23 mouse cellular contexts compared by ENCODE assay signal in genomic region chr12:78903313-78903712, GRCm38 (mm10). TPM values are rescaled to one million over a fixed set of nuclear protein-coding genes. Genes with fewer than 3 reads are reported as not detected.
DNase-seq lines count a peak whose midpoint lies in the region; ATAC-seq and TF ChIP-seq lines count a peak whose summit lies in the region.
"Had no signal": no experiment of that assay in that cellular context is flagged by ENCODE, and none has a peak within 500 bp of the region (broad histone marks: within the 10 kb centered on the region; RNA-seq: fewer than 3 reads in every experiment).

No protein-coding gene starts in this region.

- no peak overlapping the region for H3K4me2 ChIP-seq in heart, embryonic 11.5 days
- peak overlapping the region; percentile 47 for H3K4me2 ChIP-seq in heart, embryonic 13.5 days
- peak overlapping the region; percentile 81 for H3K4me2 ChIP-seq in liver, embryonic 13.5 days
- no peak overlapping the region for H3K4me2 ChIP-seq in liver, postnatal 0 days (ENCODE audit: low read depth, low read length)
- H3K4me2 ChIP-seq: embryonic facial prominence, embryonic 13.5 days; embryonic facial prominence, embryonic 15.5 days; forebrain, embryonic 12.5 days had no signal

- 75% methylated on average over 4 of the region's 4 CpGs for WGBS in heart, embryonic 11.5 days (ENCODE audit: insufficient replicate concordance)
- WGBS in heart, embryonic 13.5 days, result 83% methylated on average over 4 of the region's 4 CpGs
- 82% methylated on average over 4 of the region's 4 CpGs for WGBS in liver, embryonic 13.5 days (ENCODE audit: insufficient replicate concordance)
- 84% methylated on average over 4 of the region's 4 CpGs for WGBS in liver, postnatal 0 days (ENCODE audit: insufficient replicate concordance)

- no peak for ATAC-seq in heart, embryonic 11.5 days (replicated peaks; ENCODE audit: insufficient number of reproducible peaks, low FRiP score, low TSS enrichment)
- ATAC-seq in heart, embryonic 13.5 days (ENCODE audit: extremely low read depth, insufficient number of reproducible peaks, low FRiP score, low TSS enrichment), result no peak
- ATAC-seq in liver, embryonic 13.5 days (ENCODE audit: low read depth), result no peak
- no peak for ATAC-seq in liver, postnatal 0 days
- ATAC-seq: forebrain, embryonic 14.5 days; forebrain, embryonic 16.5 days had no signal

- H3K4me1 ChIP-seq in heart, embryonic 11.5 days (ENCODE audit: control insufficient read depth, insufficient read depth, low read length), result no peaks in the 10 kb centered on the region
- peaks cover 9% of the 10 kb centered on the region for H3K4me1 ChIP-seq in heart, embryonic 13.5 days
- H3K4me1 ChIP-seq in liver, embryonic 13.5 days (replicated peaks), result peaks cover 46% of the 10 kb centered on the region
- 0 out of 2 replicates have a peak, but pooled peaks cover 6% of the 10 kb centered on the region for H3K4me1 ChIP-seq in liver, postnatal 0 days (ENCODE audit: insufficient read depth)

- H3K9me3 ChIP-seq in heart, embryonic 11.5 days (replicated peaks; ENCODE audit: control insufficient read depth, low read length), result no peaks in the 10 kb centered on the region
- H3K9me3 ChIP-seq in heart, embryonic 13.5 days, result no peaks in the 10 kb centered on the region
- no peaks in the 10 kb centered on the region for H3K9me3 ChIP-seq in liver, embryonic 13.5 days (replicated peaks)
- H3K9me3 ChIP-seq in liver, postnatal 0 days (ENCODE audit: low read length), result no peaks in the 10 kb centered on the region
- H3K9me3 ChIP-seq: embryonic facial prominence, embryonic 13.5 days; embryonic facial prominence, embryonic 15.5 days; forebrain, embryonic 10.5 days; forebrain, embryonic 12.5 days had no signal

- no peak for TF ChIP-seq CTCF in liver, postnatal 0 days (IDR thresholded peaks at IDR 0.05; ENCODE audit: low read depth)

- no peak overlapping the region for H3K4me3 ChIP-seq in heart, embryonic 11.5 days (ENCODE audit: low read depth, low read length)
- peak overlapping the region; percentile 11; the same call in 1 of the 2 replicates for H3K4me3 ChIP-seq in heart, embryonic 13.5 days
- H3K4me3 ChIP-seq in liver, embryonic 13.5 days (replicated peaks), result no peak overlapping the region
- H3K4me3 ChIP-seq in liver, postnatal 0 days (ENCODE audit: low read depth, low read length), result no peak overlapping the region
- H3K4me3 ChIP-seq: embryonic facial prominence, embryonic 13.5 days; embryonic facial prominence, embryonic 15.5 days; forebrain, embryonic 10.5 days; forebrain, embryonic 12.5 days had no signal

- H3K27ac ChIP-seq in heart, embryonic 11.5 days (ENCODE audit: low read depth, low read length), result no peak overlapping the region
- no peak overlapping the region for H3K27ac ChIP-seq in heart, embryonic 13.5 days (replicated peaks)
- H3K27ac ChIP-seq in liver, embryonic 13.5 days, result no peak overlapping the region
- H3K27ac ChIP-seq in liver, postnatal 0 days (ENCODE audit: low read depth), result no peak overlapping the region
- H3K27ac ChIP-seq: embryonic facial prominence, embryonic 13.5 days; embryonic facial prominence, embryonic 15.5 days; forebrain, embryonic 10.5 days; forebrain, embryonic 12.5 days had no signal

- TF ChIP-seq EP300 in liver, postnatal 0 days (IDR thresholded peaks at IDR 0.05; ENCODE audit: low read depth), result no peak

- no peaks in the 10 kb centered on the region for H3K36me3 ChIP-seq in heart, embryonic 11.5 days (ENCODE audit: control insufficient read depth, insufficient read depth, low read length)
- no peaks in the 10 kb centered on the region for H3K36me3 ChIP-seq in heart, embryonic 13.5 days
- peaks cover 31% of the 10 kb centered on the region for H3K36me3 ChIP-seq in liver, embryonic 13.5 days
- peaks cover 6% of the 10 kb centered on the region; the same call in 1 of the 2 replicates for H3K36me3 ChIP-seq in liver, postnatal 0 days (replicated peaks; ENCODE audit: insufficient read depth, low read length)
- H3K36me3 ChIP-seq: embryonic facial prominence, embryonic 13.5 days; embryonic facial prominence, embryonic 15.5 days; forebrain, embryonic 10.5 days; forebrain, embryonic 12.5 days had no signal

- peak; percentile 55 for DNase-seq in heart, adult 11 months
- no peak for DNase-seq in heart, postnatal 4 days
- no peak for DNase-seq in liver, embryonic 13.5 days
- DNase-seq in liver, postnatal 0 days, result no peak
- DNase-seq: adrenal gland, adult 2 months; adrenal gland, postnatal 10 days; adrenal gland, postnatal 25 days; cerebellum, adult 11 months; cerebellum, adult 18-20 months; cerebellum, adult 8-10 months; cerebellum, adult 9-11 months; cerebellum, postnatal 14 days; cerebellum, postnatal 36 days; embryo, embryonic 11 days had no signal

- H3K9ac ChIP-seq in heart, embryonic 11.5 days (ENCODE audit: low read depth, low read length), result no peak overlapping the region
- H3K9ac ChIP-seq in heart, embryonic 13.5 days, result no peak overlapping the region
- H3K9ac ChIP-seq in liver, embryonic 13.5 days, result 0 out of 2 replicates have a peak overlapping the region, but pooled peaks have one; percentile 8
- H3K9ac ChIP-seq in liver, postnatal 0 days (replicated peaks), result no peak overlapping the region
- H3K9ac ChIP-seq: embryonic facial prominence, embryonic 13.5 days; embryonic facial prominence, embryonic 15.5 days; forebrain, embryonic 12.5 days had no signal

- peaks cover 8% of the 10 kb centered on the region for H3K27me3 ChIP-seq in heart, embryonic 11.5 days (ENCODE audit: control insufficient read depth, insufficient read depth, low read length)
- peaks cover 26% of the 10 kb centered on the region for H3K27me3 ChIP-seq in heart, embryonic 13.5 days (replicated peaks)
- H3K27me3 ChIP-seq in liver, embryonic 13.5 days, result peaks cover 11% of the 10 kb centered on the region; the same call in 1 of the 2 replicates
- no peaks in the 10 kb centered on the region; the same call in 1 of the 2 replicates for H3K27me3 ChIP-seq in liver, postnatal 0 days (ENCODE audit: insufficient read depth, low read length)

RNA-seq across cellular contexts. Expression of gene Plek2, which starts 3.5 kb away (rescaled TPM):
- 10.6 and 13.1 TPM in 2 replicates for polyA plus RNA-seq in heart, embryonic 11.5 days (2014; fragmentation: Nextera tagmentation; extraction: Ambion mirVana)
- 6.2 and 7.7 TPM in 2 replicates for polyA plus RNA-seq in heart, embryonic 13.5 days (2015; fragmentation: Nextera tagmentation; extraction: Ambion mirVana)
- under 1 TPM; 0.45 to 0.54 TPM for total RNA-seq in heart, postnatal 4 days (2021)
- 52.5 and 54.4 TPM in 2 replicates for polyA plus RNA-seq in liver, embryonic 13.5 days (2015; fragmentation: Nextera tagmentation; extraction: Ambion mirVana)
- 11.9 and 20.6 TPM in 2 replicates for polyA plus RNA-seq in liver, postnatal 0 days (2015; fragmentation: Nextera tagmentation; extraction: Ambion mirVana)
- total RNA-seq: adrenal gland, postnatal 25 days; common myeloid progenitor, adult 5-6 weeks had no signal
- polyA plus RNA-seq: adrenal gland, adult 2 months had no signal

RNA-seq across cellular contexts. Expression of gene Eif2s1, which starts 41.7 kb away (rescaled TPM):
- polyA plus RNA-seq in heart, embryonic 11.5 days (2014; fragmentation: Nextera tagmentation; extraction: Ambion mirVana), result 185 and 205 TPM in 2 replicates
- 152 and 167 TPM in 2 replicates for polyA plus RNA-seq in heart, embryonic 13.5 days (2015; fragmentation: Nextera tagmentation; extraction: Ambion mirVana)
- 10 to 100 TPM; 81.4 to 84.9 TPM for total RNA-seq in heart, postnatal 4 days (2021)
- polyA plus RNA-seq in liver, embryonic 13.5 days (2015; fragmentation: Nextera tagmentation; extraction: Ambion mirVana), result 238 and 279 TPM in 2 replicates
- 83.0 and 88.8 TPM in 2 replicates for polyA plus RNA-seq in liver, postnatal 0 days (2015; fragmentation: Nextera tagmentation; extraction: Ambion mirVana)

RNA-seq across cellular contexts. Expression of gene Atp6v1d, which starts 41.9 kb away (rescaled TPM):
- 94.7 and 108 TPM in 2 replicates for polyA plus RNA-seq in heart, embryonic 11.5 days (2014; fragmentation: Nextera tagmentation; extraction: Ambion mirVana)
- 67.6 and 68.8 TPM in 2 replicates for polyA plus RNA-seq in heart, embryonic 13.5 days (2015; fragmentation: Nextera tagmentation; extraction: Ambion mirVana)
- 10 to 100 TPM; 89.0 to 90.6 TPM for total RNA-seq in heart, postnatal 4 days (2021)
- polyA plus RNA-seq in liver, embryonic 13.5 days (2015; fragmentation: Nextera tagmentation; extraction: Ambion mirVana), result 28.0 and 38.8 TPM in 2 replicates
- polyA plus RNA-seq in liver, postnatal 0 days (2015; fragmentation: Nextera tagmentation; extraction: Ambion mirVana), result 36.1 and 36.3 TPM in 2 replicates

Comparison
In these comparisons a context has a peak if more than half of its experiments do, and no peak if none do; other contexts are left out.
1. H3K4me2 ChIP-seq: peak in heart, embryonic 13.5 days (single experiment) and liver, embryonic 13.5 days (single experiment); none in heart, embryonic 11.5 days (single experiment) and liver, postnatal 0 days (single experiment).